Mouse (Mus musculus) stomach, embryonic 15.5 days (tissue): ENCODE data around the gene Cox7b2. TPM values are rescaled to one million over a fixed set of nuclear protein-coding genes. Genes with fewer than 3 reads are reported as not detected.

Experiments used
- polyA plus RNA-seq: library from polyadenylated mRNA; unstranded; fragments of >200 nt; fragmentation: Nextera tagmentation; extraction: Ambion mirVana; gene quantifications from 2 replicates; pipeline ENCODE4 v1.2.1, GENCODE M21; 2015

Gene Cox7b2
- polyA plus RNA-seq, 1 experiment from 2014 or later, result not detected

Other genes with a start within 250 kb of the Cox7b2 start
- 0.63 and 2.0 TPM in 2 replicates for gene Gabrb1, start 109.9 kb upstream of the Cox7b2 start, polyA plus RNA-seq
- gene Gabra4, start 110.1 kb upstream of the Cox7b2 start, polyA plus RNA-seq, result 8.4 and 11.2 TPM in 2 replicates